Mouse (Mus musculus): ENCODE results near the gene Prr7.
A peak's percentile ranks its signal among the peaks of the same experiment; 100 is the strongest.

Gene Prr7

GRCm38 (mm10) chr13:55508531-55508930, 44.5 kb downstream of the Prr7 start:
- no peak for DNase-seq (ENCODE audit: low read depth)

DNA sequence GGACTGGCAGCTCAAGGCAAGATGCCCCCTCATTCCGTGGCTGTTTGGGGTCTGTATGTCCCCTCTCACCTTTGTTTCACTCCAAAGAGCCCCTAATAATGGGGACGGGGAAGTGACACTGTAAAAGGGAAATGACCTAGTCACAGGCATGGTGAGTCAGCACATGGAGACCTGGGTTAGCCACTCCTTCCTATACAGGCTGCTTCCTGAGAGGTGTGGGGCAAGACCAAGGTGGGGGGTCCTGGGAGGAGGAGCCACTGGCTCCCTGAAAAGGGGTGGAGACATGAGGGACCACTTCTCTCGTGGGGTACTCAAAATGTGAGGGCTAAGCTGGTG, 46.2 kb downstream of the Prr7 start:
- no peak for DNase-seq (ENCODE audit: low read depth)

- no peak for DNase-seq (ENCODE audit: low read depth)
Observed at GRCm38 (mm10) chr13:55510668-55511491, 46.8 kb downstream of the Prr7 start.

DNA sequence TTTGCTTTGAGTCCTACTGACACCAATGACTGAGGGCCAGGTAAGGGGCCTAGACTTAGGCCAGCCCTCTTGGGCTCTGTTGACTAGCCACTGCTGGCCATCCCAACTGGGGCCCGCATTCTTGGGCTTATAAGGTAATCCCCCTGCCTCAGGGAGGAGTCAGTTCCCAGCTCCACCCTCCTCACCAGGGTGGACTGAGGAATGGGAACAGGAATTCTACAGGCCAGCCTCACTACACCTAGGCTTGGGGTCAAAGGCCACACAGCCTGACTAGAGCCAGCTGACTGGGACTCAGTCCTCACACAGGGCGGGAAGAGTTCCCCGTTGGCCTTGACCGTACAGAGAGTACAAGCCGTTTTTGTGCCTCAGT, 47.4 kb downstream of the Prr7 start:
- DNase-seq (ENCODE audit: low read depth): no peak

DNA sequence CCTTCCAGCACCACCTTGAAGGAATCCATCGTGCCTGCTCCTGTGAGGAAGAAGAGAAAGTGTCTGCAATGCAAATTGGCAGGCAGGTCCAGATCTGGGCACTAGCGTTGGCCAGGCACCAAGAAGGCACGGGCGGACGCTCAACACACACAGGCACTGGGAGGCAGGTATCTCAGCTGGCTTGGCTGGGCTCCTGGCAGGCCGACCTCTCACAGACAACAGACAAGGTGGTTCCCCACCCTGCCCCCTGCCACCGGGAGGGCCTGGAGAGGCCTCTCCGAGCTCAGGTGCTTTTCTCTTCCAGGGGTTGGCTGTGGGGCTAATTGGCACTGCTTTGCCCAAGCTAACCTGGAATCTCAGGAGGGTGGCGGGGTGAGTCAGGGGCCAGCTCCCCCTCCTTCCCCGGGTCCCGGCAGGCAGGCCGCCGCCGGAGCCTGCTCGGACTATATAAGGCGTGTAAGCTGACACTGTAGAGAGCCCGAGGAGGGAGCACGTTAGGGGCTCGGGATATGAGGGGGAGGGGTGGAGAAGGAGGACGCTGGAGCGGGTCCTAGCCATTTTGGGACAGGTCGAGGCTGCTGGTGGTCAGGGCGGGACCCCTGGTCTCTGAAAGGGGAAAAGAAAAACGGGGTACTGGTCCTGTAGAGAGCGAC, 48.4 kb downstream of the Prr7 start:
- DNase-seq (ENCODE audit: low read depth): no peak

GRCm38 (mm10) chr13:55513111-55513748, 49.2 kb downstream of the Prr7 start, which contains the start of gene Pdlim7:
Gene Pdlim7, minus strand, starts transcription at chr13:55513676.
- peak; percentile 58 for DNase-seq (ENCODE audit: low read depth)

DNA sequence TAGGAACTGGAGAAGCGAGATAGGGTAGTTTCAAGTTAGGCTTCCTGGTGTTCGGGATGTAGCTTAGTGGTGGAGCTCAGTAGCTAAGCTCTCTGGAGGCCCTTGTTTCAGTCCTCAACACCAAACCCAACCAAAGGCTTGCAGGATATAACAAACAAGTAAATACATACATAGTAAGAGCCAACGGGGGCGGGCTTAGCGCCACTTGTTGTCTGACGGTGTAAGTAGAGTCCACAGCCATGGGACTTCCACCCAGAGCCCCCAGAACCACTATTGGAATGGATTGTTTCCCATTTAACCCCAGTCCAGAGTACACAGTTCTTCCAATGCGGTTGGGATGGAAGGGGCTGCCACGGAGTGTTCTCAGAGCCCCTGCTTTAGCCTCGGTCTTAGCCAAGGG, 49.8 kb downstream of the Prr7 start:
- DNase-seq (ENCODE audit: low read depth): no peak

GRCm38 (mm10) chr13:55516955-55517354, 52.9 kb downstream of the Prr7 start:
- DNase-seq (ENCODE audit: low read depth): peak; percentile 75

DNA sequence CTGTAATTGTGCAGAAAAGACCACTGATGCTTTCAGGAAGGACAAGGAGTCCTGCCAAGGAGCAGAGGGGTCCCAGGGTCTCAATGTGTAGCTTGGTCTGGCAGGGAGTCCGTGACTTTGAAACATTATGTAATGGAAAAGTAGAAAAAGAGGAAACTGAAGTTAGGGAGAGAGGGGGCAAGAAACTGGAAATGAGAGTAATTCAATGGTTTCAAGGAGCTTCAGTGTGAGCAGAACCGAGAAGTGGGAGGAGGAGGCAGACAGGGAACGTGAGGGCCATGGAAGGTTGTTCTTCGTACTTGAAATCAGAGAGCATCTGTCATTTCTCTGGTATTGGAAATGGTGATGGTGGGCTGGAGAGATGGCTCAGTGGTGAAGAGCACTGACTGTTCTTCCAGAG, 55.5 kb downstream of the Prr7 start:
- DNase-seq (ENCODE audit: low read depth): no peak

DNA sequence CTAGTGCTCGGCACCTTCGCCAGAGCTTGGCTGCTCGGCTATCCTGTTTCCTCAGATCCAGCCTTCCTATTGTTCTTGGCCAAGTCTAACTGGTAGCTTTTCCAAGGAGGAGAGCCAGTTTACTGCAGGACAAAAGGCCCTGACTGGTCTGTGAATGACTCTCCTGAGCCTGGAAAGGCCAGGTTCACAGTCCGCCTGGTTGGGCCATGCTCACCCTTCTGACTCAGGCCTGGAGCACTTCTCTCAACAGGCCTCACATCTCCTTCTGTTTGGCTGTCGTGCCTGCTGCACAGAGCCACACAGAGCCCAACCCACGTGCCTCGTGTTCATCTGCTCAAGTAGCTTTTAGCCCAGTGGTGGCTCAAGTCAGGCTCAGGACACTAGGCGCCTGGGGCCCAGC, 58.7 kb downstream of the Prr7 start:
- no peak for DNase-seq (ENCODE audit: low read depth)

Measured in c-Kit-positive CD71-positive TER-119-negative erythroid progenitor cells, embryonic 14.5 days (primary cell).